Mouse (Mus musculus): Measurements from ENCODE around the gene Dpy19l1. TPM values are rescaled to one million over a fixed set of nuclear protein-coding genes. Genes with fewer than 3 reads are reported as not detected.

Dpy19l1 gene
- total RNA-seq, 2 experiments from 2014 or later: 35.3 to 41.8 TPM

- no peak for DNase-seq (ENCODE audit: extremely low spot score in 1 of 2, low spot score in 1 of 2)
Measured at GRCm38 (mm10) chr9:24387230-24387629, 115.7 kb downstream of the Dpy19l1 start.

DNA sequence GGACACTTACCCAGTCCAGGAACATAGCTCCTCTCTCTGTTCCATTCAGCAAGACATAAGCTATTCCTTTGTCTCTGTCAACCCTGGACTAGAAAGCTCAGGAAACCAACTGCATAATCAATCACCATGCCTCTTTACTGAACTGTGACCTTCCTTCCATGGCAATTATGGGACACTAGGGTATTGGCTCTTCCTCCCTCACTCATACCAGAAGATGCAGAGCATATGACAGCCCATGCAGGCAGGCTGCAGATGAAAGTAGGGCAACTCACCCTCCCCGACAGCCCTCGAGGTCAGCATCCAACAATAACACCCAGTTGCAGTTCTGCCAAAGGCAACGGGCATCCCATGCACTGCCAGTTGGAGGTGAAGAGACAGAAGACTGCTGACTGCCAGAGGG lies 123.6 kb downstream of the Dpy19l1 start:
- no peak for DNase-seq (ENCODE audit: extremely low spot score in 1 of 2, low spot score in 1 of 2)

DNA sequence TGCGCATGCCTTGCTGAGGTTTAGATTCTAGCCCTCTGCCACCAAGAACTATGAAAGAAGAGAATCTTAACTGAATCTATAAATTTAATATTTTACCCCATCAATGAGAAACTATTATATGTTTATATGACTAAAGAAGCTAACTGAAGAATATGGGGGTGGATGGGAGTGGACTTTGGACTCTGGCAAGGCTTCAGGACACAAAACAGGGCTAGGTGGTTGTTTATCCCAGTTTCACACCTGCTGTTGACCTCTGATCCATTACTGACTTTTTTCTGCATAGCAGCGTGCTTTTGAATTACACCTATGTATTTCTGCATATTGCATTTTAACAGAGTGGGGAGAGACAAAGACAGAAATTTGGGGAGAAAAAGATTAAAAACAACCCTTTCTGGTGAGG lies 124.1 kb downstream of the Dpy19l1 start:
- DNase-seq (ENCODE audit: extremely low spot score in 1 of 2, low spot score in 1 of 2): no peak

Other genes with a start within 250 kb of the Dpy19l1 start
- gene Cypt4, start 122.1 kb upstream of the Dpy19l1 start, total RNA-seq (2021): not detected
- under 1 TPM; 0.30 to 0.54 TPM for gene Dpy19l2, start 193.2 kb upstream of the Dpy19l1 start, total RNA-seq (2021)